Mouse (Mus musculus) liver, embryonic 13.5 days (tissue): ENCODE results near the gene Cpm. TPM values are rescaled to one million over a fixed set of nuclear protein-coding genes. Genes with fewer than 3 reads are reported as not detected.

Source experiments
- ATAC-seq: fragments of 200-750 bp; cut with Nextera tagmentation; 2 replicates; pipeline ENCODE4 v1.8.0; 2017; ENCODE audit warnings: low read depth, mild to moderate bottlenecking, moderate number of reproducible peaks, moderate library complexity
- DNase-seq: peaks from one replicate; pipeline ENCODE4 v3.0.0; 2022
- H3K27ac ChIP-seq: fragments of 300-500 bp; sonication (generic); 2 replicates; pipeline ENCODE4 v1.5.1; 2015; ENCODE audit warnings: moderate library complexity, mild to moderate bottlenecking, inconsistent platforms
- H3K27me3 ChIP-seq: fragments of 300-500 bp; sonication (generic); 2 replicates; pipeline ENCODE4 v1.6.1; 2015; ENCODE audit warnings: mild to moderate bottlenecking, inconsistent platforms
- H3K36me3 ChIP-seq: fragments of 300-500 bp; sonication (generic); 2 replicates; pipeline ENCODE4 v1.6.1; 2015; ENCODE audit warnings: mild to moderate bottlenecking, inconsistent platforms
- H3K4me1 ChIP-seq: fragments of 300-500 bp; sonication (generic); replicated peaks from 2 replicates; pipeline ENCODE4 v1.6.1; 2015; ENCODE audit warnings: inconsistent platforms
- H3K4me2 ChIP-seq: fragments of 300-500 bp; sonication (generic); 2 replicates; pipeline ENCODE4 v1.6.1; 2015; ENCODE audit warnings: inconsistent platforms, mild to moderate bottlenecking, moderate library complexity
- H3K4me3 ChIP-seq: fragments of 300-500 bp; sonication (generic); replicated peaks from 2 replicates; pipeline ENCODE4 v1.5.1; 2015; ENCODE audit warnings: mild to moderate bottlenecking, inconsistent platforms
- H3K9ac ChIP-seq: fragments of 300-500 bp; sonication (generic); 2 replicates; pipeline ENCODE4 v1.6.1; 2015; ENCODE audit warnings: mild to moderate bottlenecking, inconsistent platforms
- H3K9me3 ChIP-seq: fragments of 300-500 bp; sonication (generic); replicated peaks from 2 replicates; pipeline ENCODE4 v1.6.1; 2016; ENCODE audit warnings: inconsistent platforms
- WGBS: fragments of 180-500 bp; shearing (Covaris S2); methylation state at CpG from one replicate; pipeline ENCODE4 v1.1.7; 2015; ENCODE audit not compliant: insufficient replicate concordance; 5-methylcytosine and 5-hydroxymethylcytosine counted together
- polyA plus RNA-seq: library from polyadenylated mRNA; unstranded; fragments of >200 nt; fragmentation: Nextera tagmentation; extraction: Ambion mirVana; gene quantifications from 2 replicates; pipeline ENCODE4 v1.2.1, GENCODE M21; 2015

Gene Cpm
- polyA plus RNA-seq, 1 experiment from 2014 or later: 19.3 TPM

DNA sequence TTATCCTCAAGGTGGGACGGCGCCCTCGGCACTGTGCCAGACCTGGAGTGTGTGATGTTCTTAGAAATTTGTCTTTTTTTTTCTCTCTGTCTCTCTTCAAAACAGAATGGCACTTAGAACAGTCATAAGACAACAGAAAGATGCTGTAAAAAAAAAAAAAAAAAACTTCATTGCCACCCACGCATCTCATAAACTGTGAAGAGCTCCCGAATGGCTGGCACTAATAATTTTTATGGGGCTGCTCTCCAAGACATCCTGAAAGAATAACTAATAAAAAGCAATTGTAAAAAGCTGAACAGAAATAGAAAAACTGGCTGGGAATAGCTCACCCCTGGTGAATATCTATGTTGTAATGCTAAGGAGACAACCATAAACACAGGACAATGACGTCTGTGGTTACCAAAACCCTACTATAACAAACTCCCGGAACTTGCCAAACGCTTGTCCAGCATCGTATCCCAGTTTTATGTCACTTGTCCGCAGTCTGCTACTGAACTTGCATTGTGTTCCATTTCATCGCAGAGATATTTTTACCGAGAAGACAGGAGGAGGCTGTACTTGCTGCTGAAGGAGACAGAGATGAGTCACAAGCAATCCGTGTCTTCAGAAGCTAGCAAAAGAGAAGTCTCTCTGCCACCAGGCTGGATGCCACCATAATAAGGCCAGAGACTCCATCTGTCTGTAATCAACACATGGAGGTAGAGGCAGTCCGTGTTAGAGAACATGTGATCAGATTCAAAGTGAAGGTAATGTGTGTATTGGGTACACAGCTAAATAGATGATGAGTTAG lies 25.3 kb upstream of the Cpm start:
- Histone ChIP-seq H3K27ac (no peak overlapping the region), H3K9ac (no peak overlapping the region), H3K4me3 (no peak overlapping the region), H3K4me2 (no peak overlapping the region), H3K27me3 (no peaks in the 10 kb centered on the region), H3K9me3 (no peaks in the 10 kb centered on the region), H3K4me1 (no peaks in the 10 kb centered on the region), H3K36me3 (no peaks in the 10 kb centered on the region)
- no peak for ATAC-seq
- DNase-seq: no peak
- WGBS: 77% methylated on average over 14 of the region's 14 CpGs

DNA sequence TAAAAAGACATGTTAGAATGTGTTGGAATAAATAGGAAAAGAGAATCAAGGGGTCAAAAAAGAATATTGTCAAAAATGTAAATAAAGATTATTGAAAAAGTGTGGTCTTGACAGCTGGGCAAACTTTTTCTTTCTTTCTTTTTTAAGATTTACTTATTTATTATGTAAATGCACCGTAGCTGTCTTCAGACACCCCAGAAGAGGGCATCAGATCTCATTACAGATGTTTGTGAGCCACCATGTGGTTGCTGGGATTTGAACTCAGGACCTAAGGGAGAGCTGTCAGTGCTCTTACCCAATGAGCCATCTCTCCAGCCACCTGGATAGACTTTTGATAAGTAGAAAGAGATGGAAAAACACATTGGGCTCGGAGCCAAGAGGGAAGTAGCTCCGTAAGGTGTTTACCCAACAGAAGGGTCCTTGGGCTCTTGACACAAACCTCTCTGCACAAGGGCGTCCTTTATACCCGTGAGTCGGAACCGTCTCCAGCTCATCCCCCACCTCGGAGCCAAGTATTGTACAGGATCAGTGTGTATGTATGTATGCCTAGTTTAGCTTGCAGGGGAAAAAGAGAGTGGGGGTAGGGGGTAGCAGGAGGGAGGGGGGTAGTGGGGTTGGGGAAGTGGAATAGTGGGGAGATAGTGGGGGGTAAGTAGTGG lies 24.5 kb upstream of the Cpm start:
- no peaks in the 10 kb centered on the region for H3K27me3 ChIP-seq
- ATAC-seq (no peak), DNase-seq (no peak)
- H3K36me3 ChIP-seq: no peaks in the 10 kb centered on the region
- H3K9ac ChIP-seq: no peak overlapping the region
- 71% methylated on average over 8 of the region's 8 CpGs for WGBS
- H3K4me2 ChIP-seq: no peak overlapping the region
- H3K4me3 ChIP-seq: no peak overlapping the region
- no peaks in the 10 kb centered on the region for H3K4me1 ChIP-seq
- no peaks in the 10 kb centered on the region for H3K9me3 ChIP-seq
- H3K27ac ChIP-seq: no peak overlapping the region

DNA sequence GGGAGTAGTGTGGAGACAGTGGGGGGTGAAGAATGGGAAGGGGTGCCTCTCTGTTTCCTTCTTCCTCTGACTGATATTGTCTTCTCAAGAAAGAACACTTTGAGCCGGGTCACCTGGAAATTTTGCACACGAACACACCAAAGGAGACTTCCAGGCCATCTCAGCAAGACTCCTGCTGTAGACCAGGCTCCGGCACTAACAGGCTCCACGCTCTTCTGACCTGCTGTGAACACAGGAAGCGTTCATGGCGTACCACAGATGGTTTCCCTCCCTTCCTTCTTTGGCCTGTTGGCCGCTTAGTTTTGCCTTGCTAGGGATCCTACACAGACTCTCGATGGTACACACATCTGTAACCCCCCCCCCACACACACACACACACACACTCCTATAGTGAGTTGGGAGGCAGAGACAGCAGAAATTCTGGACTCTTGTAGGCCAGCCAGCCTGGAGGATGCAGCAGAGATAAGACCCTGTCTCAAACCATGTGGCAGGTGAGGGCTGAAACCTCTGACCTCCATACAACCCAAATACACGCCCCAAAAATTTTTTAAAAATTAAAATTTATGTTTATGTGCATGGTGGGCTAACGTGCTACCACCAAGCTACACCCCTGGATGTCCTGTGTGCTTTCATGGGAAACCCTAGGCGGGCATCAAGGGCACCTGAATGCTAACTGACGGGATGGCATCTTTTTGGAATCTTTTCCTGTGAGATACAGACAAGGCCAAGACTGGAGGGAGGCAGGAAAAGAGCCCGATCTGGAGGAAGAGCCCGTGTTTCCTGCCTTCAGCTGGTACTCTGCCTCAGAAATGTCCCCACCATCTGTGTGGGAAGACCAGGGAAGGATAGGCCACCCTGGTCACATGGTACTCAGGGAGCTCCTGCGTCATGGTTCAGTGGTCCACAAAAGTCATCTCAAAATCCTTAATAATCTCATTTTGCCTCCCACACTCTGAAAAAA lies 23.7 kb upstream of the Cpm start:
- no peaks in the 10 kb centered on the region for H3K36me3 ChIP-seq
- H3K4me2 ChIP-seq: no peak overlapping the region
- no peaks in the 10 kb centered on the region for H3K27me3 ChIP-seq
- H3K4me3 ChIP-seq: no peak overlapping the region
- no peaks in the 10 kb centered on the region for H3K4me1 ChIP-seq
- WGBS: 54% methylated on average over 15 of the region's 15 CpGs
- no peaks in the 10 kb centered on the region for H3K9me3 ChIP-seq
- DNase-seq: no peak
- no peak overlapping the region for H3K9ac ChIP-seq
- no peak overlapping the region for H3K27ac ChIP-seq
- no peak for ATAC-seq

DNA sequence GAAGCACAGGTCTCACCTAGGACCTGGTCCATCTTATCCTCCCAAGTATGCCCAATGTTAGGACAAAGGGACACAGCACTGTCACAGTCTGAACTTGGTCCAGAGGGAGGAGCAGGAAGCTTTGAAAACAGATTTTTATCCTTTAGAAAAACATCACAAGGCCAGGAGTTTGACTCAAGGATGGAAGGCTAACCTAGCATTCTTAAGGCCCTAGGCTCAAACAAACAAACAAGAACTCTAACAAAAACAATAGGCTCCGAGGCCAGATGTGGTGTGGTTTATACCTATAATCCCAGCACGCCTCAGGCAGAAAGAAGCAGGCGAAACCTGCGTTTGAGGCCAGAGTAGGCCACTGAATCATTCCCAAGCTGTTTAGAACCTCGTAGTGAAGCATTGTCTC lies 22.9 kb upstream of the Cpm start:
- ATAC-seq (no peak), DNase-seq (no peak)
- Histone ChIP-seq H3K36me3 (no peaks in the 10 kb centered on the region), H3K4me3 (no peak overlapping the region), H3K27me3 (no peaks in the 10 kb centered on the region), H3K4me1 (no peaks in the 10 kb centered on the region), H3K9ac (no peak overlapping the region), H3K9me3 (no peaks in the 10 kb centered on the region), H3K27ac (no peak overlapping the region), H3K4me2 (no peak overlapping the region)
- WGBS: 65% methylated on average over 5 of the region's 5 CpGs

DNA sequence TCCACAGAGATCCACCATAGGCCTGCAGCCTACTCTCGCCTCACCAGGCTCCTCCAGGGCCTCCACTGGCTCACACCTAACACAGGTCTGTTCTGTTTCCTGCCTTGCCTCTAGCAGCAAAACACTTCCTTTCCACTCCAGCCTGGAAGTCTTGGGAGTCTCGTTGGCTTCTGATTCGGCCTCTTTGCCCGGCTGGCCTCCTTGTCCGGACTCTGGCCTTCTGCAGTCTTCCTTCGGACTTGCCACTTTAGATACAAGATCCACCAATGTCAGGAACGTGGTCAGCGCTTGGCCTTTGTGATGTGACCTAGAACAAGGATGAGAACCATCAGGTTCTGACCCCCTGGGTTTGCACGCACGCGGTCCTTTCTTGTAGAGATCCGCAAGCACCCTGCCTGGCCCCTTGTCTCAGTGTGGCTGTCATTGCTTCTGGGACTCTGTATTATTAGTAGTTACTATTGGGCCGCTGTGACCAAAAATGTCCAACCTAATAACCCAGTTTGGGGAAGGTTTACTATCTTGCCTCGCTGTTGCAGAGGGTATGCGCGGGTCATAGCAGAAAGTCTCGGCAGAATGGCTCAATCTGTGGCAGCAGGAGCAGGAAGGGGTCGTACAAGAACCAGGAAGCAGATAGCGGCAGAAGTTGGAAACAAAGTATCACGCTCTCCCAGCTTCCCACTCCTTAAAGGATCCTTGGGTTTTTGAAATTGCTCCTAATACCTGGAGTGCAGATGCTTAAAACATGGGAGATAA lies 22.1 kb upstream of the Cpm start:
- Histone ChIP-seq H3K4me3 (no peak overlapping the region), H3K27ac (no peak overlapping the region), H3K4me1 (no peaks in the 10 kb centered on the region), H3K27me3 (no peaks in the 10 kb centered on the region), H3K36me3 (no peaks in the 10 kb centered on the region), H3K9me3 (no peaks in the 10 kb centered on the region), H3K4me2 (no peak overlapping the region), H3K9ac (no peak overlapping the region)
- ATAC-seq (no peak), DNase-seq (no peak)
- 69% methylated on average over 20 of the region's 20 CpGs for WGBS

DNA sequence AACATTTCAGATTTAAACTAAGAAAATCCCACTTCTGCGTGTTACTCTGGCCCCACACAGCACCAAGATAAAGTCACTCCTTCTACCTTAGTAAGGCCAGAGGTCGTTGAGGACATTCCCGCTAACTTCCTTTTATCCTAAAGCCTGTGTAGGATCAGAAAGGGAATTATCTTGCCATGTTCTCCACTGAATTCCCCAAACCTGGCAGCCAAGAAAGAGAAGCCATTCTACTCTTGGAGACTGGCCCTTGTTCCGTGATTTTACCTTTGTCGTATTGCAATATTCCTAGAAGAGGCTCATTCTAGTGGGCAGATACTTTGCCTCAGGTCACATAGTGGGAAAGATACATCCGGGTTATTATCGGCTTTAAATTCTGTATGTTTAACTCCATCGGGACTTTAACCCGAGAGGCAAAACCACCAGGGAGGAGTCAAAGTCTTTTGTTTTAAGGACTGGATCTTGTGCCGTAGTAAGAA lies 21.5 kb upstream of the Cpm start:
- no peak overlapping the region for H3K4me2 ChIP-seq
- H3K9me3 ChIP-seq: no peaks in the 10 kb centered on the region
- no peaks in the 10 kb centered on the region for H3K4me1 ChIP-seq
- H3K4me3 ChIP-seq: no peak overlapping the region
- ATAC-seq (no peak), DNase-seq (no peak)
- no peaks in the 10 kb centered on the region for H3K36me3 ChIP-seq
- H3K27me3 ChIP-seq: no peaks in the 10 kb centered on the region
- WGBS: 76% methylated on average over 10 of the region's 10 CpGs
- H3K9ac ChIP-seq: no peak overlapping the region
- H3K27ac ChIP-seq: no peak overlapping the region

DNA sequence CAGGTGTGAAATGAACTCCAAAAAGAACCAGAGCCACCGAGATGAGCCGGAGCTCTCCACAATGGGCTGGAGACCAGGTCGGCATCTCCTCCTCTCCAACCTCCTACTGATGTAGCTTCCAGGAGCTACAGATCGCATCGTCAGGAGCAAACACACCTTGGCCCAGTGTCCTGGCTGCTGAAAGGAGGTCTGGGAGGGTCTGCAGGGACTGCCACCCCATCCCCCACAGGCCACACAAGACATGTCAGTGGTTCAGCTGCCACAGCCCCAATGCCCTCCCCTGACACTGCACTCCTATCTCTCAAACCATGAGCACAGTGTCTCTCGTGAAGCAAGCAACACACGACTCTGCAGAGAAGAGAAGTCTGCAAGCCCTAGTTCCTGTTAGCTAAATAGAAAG lies 20.8 kb upstream of the Cpm start:
- Histone ChIP-seq H3K4me3 (no peak overlapping the region), H3K4me2 (no peak overlapping the region)

DNA sequence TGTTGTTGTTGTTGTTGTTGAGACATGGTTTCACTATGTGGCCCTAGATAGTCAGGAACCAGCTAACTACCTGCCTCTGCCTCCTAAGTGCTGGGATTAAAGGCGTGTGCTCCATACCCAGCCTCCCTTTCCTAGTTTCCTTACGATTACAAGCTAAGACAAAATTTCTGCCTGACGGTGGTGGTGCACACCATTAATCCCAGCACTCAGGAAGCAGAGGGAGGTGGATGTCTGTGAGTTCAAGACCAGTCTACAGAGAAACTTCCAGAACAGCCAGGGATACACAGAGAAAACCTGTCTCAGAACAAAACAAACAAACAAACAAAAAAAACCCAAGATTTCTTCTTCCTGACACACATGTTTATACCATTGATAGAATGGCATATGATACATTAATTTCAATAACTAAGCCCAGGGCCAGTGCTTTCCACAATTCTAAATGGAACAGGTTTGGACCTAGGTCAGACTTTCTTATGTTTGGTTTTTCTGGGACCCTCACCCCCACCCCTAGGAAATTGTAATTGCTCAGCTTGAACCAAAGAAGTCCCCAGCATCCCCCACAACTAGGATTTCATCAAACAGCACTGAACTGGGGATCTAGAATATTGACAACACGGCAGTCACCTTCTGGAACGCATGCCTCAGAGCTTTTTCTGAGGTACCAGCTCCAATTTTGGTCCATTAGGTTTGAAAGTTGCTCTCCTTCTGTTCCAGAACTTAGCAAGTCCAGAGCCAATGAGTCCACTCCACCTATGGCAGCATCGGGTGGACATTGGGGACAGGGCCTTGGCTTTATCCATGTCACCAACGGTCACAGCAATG lies 20.1 kb upstream of the Cpm start:
- Histone ChIP-seq H3K4me1 (no peaks in the 10 kb centered on the region), H3K4me3 (no peak overlapping the region), H3K36me3 (no peaks in the 10 kb centered on the region), H3K4me2 (no peak overlapping the region), H3K9me3 (no peaks in the 10 kb centered on the region), H3K27ac (no peak overlapping the region), H3K9ac (no peak overlapping the region), H3K27me3 (no peaks in the 10 kb centered on the region)
- WGBS: 63% methylated on average over 7 of the region's 7 CpGs
- no peak for ATAC-seq
- no peak for DNase-seq

More for the DNA sequence above, 20.8 kb upstream of the Cpm start:
- ATAC-seq (no peak), DNase-seq (no peak)
- 66% methylated on average over 7 of the region's 7 CpGs for WGBS
- Histone ChIP-seq H3K9ac (no peak overlapping the region), H3K27me3 (no peaks in the 10 kb centered on the region), H3K4me1 (no peaks in the 10 kb centered on the region), H3K9me3 (no peaks in the 10 kb centered on the region), H3K36me3 (no peaks in the 10 kb centered on the region), H3K27ac (no peak overlapping the region)

DNA sequence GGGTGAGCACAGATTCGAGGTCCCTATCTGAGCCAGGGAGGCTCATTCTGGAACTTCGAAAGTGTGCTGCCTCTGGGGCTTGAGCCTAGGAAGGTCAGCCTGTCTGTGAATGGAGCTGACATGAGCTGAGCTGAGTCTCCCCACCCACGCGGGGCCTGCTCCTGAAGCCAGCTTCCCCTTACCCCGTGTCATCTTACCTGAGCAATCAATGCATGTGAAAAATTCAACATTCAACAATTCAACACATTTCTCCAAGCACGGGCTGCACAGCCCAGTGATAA lies 19.6 kb upstream of the Cpm start:
- H3K27ac ChIP-seq: no peak overlapping the region
- no peak overlapping the region for H3K4me2 ChIP-seq
- H3K9ac ChIP-seq: no peak overlapping the region
- H3K27me3 ChIP-seq: no peaks in the 10 kb centered on the region
- H3K4me1 ChIP-seq: no peaks in the 10 kb centered on the region
- ATAC-seq (no peak), DNase-seq (no peak)
- no peak overlapping the region for H3K4me3 ChIP-seq
- no peaks in the 10 kb centered on the region for H3K9me3 ChIP-seq
- no peaks in the 10 kb centered on the region for H3K36me3 ChIP-seq
- 69% methylated on average over 6 of the region's 6 CpGs for WGBS

DNA sequence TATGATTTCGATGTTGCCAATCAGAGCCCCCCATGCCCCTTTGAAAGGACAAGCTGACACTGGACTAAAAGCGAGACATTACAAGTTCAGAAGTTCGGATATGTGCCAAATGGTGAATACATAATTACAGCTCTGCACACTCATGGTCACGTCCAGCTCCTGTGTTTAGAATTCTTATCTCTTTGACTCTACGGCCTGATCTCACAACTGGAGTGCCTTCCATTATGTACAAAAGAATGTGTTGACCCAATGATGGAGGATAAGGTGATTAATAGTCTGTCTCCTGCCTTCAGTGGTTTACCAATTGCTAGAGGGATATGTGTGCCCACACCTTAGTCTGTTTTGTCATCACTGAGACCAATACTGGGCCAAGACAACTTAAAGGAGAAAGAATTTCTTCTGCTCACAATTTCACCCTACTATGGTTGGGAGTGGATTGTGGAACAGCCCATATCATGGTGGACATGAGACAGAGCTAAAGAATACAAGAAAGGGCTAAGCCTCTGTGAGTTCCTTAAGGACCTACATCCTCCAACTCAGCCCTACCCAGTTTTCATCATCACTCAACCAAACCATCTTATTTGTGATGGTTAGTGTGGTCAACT lies 19.0 kb upstream of the Cpm start:
- H3K4me3 ChIP-seq: no peak overlapping the region
- DNase-seq: no peak
- ATAC-seq: no peak
- H3K36me3 ChIP-seq: no peaks in the 10 kb centered on the region
- no peaks in the 10 kb centered on the region for H3K27me3 ChIP-seq
- WGBS: 67% methylated on average over 5 of the region's 5 CpGs
- no peak overlapping the region for H3K4me2 ChIP-seq
- no peak overlapping the region for H3K9ac ChIP-seq
- H3K27ac ChIP-seq: no peak overlapping the region
- H3K9me3 ChIP-seq: no peaks in the 10 kb centered on the region
- H3K4me1 ChIP-seq: no peaks in the 10 kb centered on the region
